Mouse (Mus musculus) heart, adult 2 months (tissue): Measurements from ENCODE around the gene Defb35. TPM values are rescaled to one million over a fixed set of nuclear protein-coding genes. Genes with fewer than 3 reads are reported as not detected.
"Not testable (repeated sequence)": the region's sequence is repeated elsewhere in the genome, so short reads cannot be mapped to it uniquely, and the experiment has no call there.

Source experiments
- DNase-seq, 2 experiments: peaks; one replicate each; pipeline ENCODE4 v3.0.0; 2021
- H3K27ac ChIP-seq: fragments of 200-600 bp; 2 replicates; pipeline ENCODE4 v1.8.1; 2022
- H3K27me3 ChIP-seq: fragments of 200-500 bp; 2 replicates; pipeline ENCODE4 v1.6.1; 2012; ENCODE audit warnings: mild to moderate bottlenecking, low read length, inconsistent platforms, mixed read lengths; ENCODE audit not compliant: control insufficient read depth, insufficient read depth
- H3K36me3 ChIP-seq: fragments of 200-500 bp; 2 replicates; pipeline ENCODE4 v1.6.1; 2012; ENCODE audit warnings: low read length, inconsistent platforms; ENCODE audit not compliant: control insufficient read depth, insufficient read depth
- H3K4me1 ChIP-seq: fragments of 200-500 bp; 2 replicates; pipeline ENCODE4 v1.6.1; 2011; ENCODE audit warnings: low read length; ENCODE audit not compliant: control insufficient read depth, insufficient read depth
- H3K4me3 ChIP-seq: fragments of 200-600 bp; 2 replicates; pipeline ENCODE4 v1.8.1; 2022
- H3K79me2 ChIP-seq: fragments of 200-500 bp; replicated peaks from 2 replicates; pipeline ENCODE4 v1.6.1; 2012; ENCODE audit warnings: mild to moderate bottlenecking, inconsistent platforms, low read length, moderate library complexity, mixed read lengths; ENCODE audit not compliant: control insufficient read depth, insufficient read depth
- H3K9ac ChIP-seq: fragments of 200-500 bp; 2 replicates; pipeline ENCODE4 v1.6.1; 2012; ENCODE audit warnings: low read depth, mild to moderate bottlenecking, control low read depth, inconsistent platforms, low read length, mixed read lengths
- CTCF ChIP-seq: fragments of 200-600 bp; IDR thresholded peaks from 2 replicates; pipeline ENCODE4 v1.8.1; 2022; ENCODE audit warnings: antibody characterized with exemption, mild to moderate bottlenecking, moderate library complexity
- EP300 ChIP-seq: fragments of 200-500 bp; IDR thresholded peaks from 2 replicates; pipeline ENCODE4 v1.6.1; 2011; ENCODE audit warnings: low read depth, low read length, control low read depth; ENCODE audit not compliant: insufficient read depth
- POLR2A ChIP-seq: fragments of 200-500 bp; IDR thresholded peaks from 2 replicates; pipeline ENCODE4 v1.6.1; 2011; ENCODE audit warnings: mild to moderate bottlenecking, low read depth, low read length, control low read depth; ENCODE audit not compliant: insufficient read depth
- WGBS: fragments of 180-500 bp; shearing (Covaris S2); methylation state at CpG from one replicate; pipeline ENCODE4 v1.1.7; 2018; 5-methylcytosine and 5-hydroxymethylcytosine counted together
- intact Hi-C: fragments of 180-260 bp; cut with DNase I; formaldehyde crosslinking; loops from one replicate; pipeline ENCODE4 v1.15.1; 2025
- long read RNA-seq: library from polyadenylated mRNA; stranded (forward); transcript quantifications from one replicate; pipeline ENCODE4 v2.0.0, GENCODE M21; 2021
- polyA plus RNA-seq: library from polyadenylated mRNA; depleted of rRNA; stranded (reverse); fragments of >200 nt; gene quantifications from 2 replicates; pipeline ENCODE4 v1.2.3, GENCODE M21; 2012; rRNA removed
- total RNA-seq, 2 experiments: library from RNA; stranded (reverse); gene quantifications; 2 replicates each; pipeline ENCODE4 v1.2.3; 2021

Defb35 gene
- total RNA-seq (not detected), polyA plus RNA-seq (not detected in 2 replicates)
- long read RNA-seq: 0 reads

DNA sequence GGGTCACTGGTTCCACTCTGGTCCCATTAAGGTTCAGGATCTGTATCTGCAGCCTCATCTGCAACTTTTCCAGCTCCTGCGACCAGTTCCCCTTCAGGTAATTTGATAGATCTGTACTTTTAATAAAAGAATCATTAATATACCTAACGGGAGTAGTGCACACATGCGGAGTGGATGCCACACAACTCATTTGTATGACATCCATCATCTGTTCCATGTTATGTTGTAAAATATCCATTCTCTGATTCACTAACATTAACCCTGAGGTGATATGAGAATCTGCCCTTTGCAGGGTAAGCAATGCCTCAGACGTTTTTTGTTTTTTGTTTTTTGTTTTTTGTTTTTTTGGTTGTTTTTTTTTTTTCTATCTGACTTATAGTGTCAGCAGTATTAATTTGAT is at the start of gene Defb35:
Gene Defb35 (plus strand): TSS at position 301 of the 400 bp plus-strand sequence.
- H3K4me1 ChIP-seq, H3K27ac ChIP-seq, H3K36me3 ChIP-seq, H3K27me3 ChIP-seq, H3K9ac ChIP-seq, intact Hi-C loops, H3K79me2 ChIP-seq, DNase-seq, H3K4me3 ChIP-seq: not testable (repeated sequence)
- WGBS: 72% methylated on average over 4 of the region's 4 CpGs

DNA sequence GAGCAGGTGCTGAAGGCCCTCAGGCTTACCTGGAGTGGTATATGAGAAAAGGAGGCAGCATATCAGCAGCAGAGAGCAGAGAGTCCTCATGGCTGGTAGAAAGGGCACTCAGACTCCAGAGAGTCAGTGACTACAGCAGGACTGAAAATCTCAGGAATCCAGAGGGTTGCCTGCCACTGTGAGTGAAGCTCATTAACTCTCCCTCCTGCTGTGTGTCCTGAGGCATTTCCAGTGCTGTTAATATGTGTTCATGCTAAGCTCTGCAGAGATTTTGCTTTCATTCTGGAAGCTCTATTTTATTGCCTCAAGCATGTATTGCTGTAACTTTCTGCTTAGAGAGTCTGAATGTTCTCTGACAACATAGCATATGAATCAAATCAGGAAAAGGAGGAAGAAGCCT is 31.9 kb upstream of the Defb35 start, which contains the start of gene Defb11:
Gene Defb11 (minus strand): TSS at position 123 of the 400 bp plus-strand sequence.
- DNase-seq, H3K4me1 ChIP-seq, H3K79me2 ChIP-seq, H3K9ac ChIP-seq, H3K27me3 ChIP-seq, intact Hi-C loops, H3K27ac ChIP-seq, H3K4me3 ChIP-seq, H3K36me3 ChIP-seq: not testable (repeated sequence)

GRCm38 (mm10) chr8:21911931-21912330 is 26.2 kb upstream of the Defb35 start:
- no peak for DNase-seq
- no peak overlapping the region for H3K4me3 ChIP-seq
- 4% methylated on average over 1 of the region's 1 CpGs for WGBS
- H3K27ac ChIP-seq: no peak overlapping the region
- TF ChIP-seq POLR2A: no peak
- TF ChIP-seq EP300: no peak
- no peak for TF ChIP-seq CTCF
- no peaks in the 10 kb centered on the region for H3K4me1 ChIP-seq
- H3K79me2 ChIP-seq: no peaks in the 10 kb centered on the region
- H3K36me3 ChIP-seq: no peaks in the 10 kb centered on the region
- no peak overlapping the region for H3K9ac ChIP-seq
- H3K27me3 ChIP-seq: no peaks in the 10 kb centered on the region
- intact Hi-C loops: no loop called here

DNA sequence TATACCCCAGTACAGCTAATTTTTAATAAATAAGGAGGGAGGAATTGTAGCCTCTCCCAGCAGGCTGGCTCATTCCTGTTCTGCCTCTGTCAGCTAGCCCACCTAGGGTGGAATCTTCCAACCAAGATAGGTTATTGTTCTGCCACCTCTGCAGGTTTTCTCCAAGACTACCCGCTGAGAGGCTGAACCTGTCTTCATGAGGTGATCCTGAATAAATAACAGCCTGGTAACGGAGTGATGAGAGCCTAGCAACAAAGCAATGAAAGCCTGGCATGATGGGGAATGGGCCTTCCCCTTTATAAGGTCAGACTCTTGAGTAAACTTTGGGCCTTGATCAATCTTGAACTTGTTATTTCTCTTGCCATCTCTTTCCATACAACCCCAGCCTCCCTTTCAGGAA is 25.6 kb upstream of the Defb35 start:
- H3K27me3 ChIP-seq: no peaks in the 10 kb centered on the region
- no peaks in the 10 kb centered on the region for H3K79me2 ChIP-seq
- intact Hi-C loops: no loop called here
- H3K4me1 ChIP-seq: no peaks in the 10 kb centered on the region
- H3K9ac ChIP-seq: no peak overlapping the region
- no peak for TF ChIP-seq POLR2A
- no peak for TF ChIP-seq EP300
- TF ChIP-seq CTCF: no peak
- no peak for DNase-seq
- no peak overlapping the region for H3K4me3 ChIP-seq
- no peak overlapping the region for H3K27ac ChIP-seq
- H3K36me3 ChIP-seq: no peaks in the 10 kb centered on the region
- 33% methylated on average over 2 of the region's 2 CpGs for WGBS

DNA sequence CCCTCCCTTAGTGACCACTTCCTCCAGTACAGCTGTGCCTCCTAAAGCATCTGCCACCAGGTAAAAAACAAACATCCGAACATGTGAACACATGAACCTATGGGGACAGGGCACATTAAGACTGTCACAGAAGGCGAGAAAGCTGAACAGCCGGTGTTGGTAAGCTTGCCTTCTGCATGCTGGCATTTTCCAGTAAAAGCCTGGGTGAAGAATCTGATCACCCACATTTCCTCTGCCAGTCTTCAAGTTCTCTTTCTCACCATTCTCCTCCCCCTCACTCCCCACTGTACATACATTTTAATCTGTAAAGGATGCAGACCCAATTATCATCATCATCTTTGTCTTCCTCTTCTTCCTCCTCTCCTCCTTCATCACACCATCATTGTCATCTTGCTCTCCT is 22.5 kb upstream of the Defb35 start:
- TF ChIP-seq CTCF (no peak), EP300 (no peak), POLR2A (no peak)
- H3K9ac ChIP-seq: no peak overlapping the region
- no peak for DNase-seq
- H3K27me3 ChIP-seq: no peaks in the 10 kb centered on the region
- intact Hi-C loops: no loop called here
- no peaks in the 10 kb centered on the region for H3K79me2 ChIP-seq
- no peaks in the 10 kb centered on the region for H3K4me1 ChIP-seq
- H3K36me3 ChIP-seq: no peaks in the 10 kb centered on the region
- no peak overlapping the region for H3K4me3 ChIP-seq
- 73% methylated on average over 3 of the region's 3 CpGs for WGBS
- H3K27ac ChIP-seq: no peak overlapping the region

GRCm38 (mm10) chr8:21930754-21931153 is 7.4 kb upstream of the Defb35 start:
- 65% methylated on average over 3 of the region's 3 CpGs for WGBS

DNA sequence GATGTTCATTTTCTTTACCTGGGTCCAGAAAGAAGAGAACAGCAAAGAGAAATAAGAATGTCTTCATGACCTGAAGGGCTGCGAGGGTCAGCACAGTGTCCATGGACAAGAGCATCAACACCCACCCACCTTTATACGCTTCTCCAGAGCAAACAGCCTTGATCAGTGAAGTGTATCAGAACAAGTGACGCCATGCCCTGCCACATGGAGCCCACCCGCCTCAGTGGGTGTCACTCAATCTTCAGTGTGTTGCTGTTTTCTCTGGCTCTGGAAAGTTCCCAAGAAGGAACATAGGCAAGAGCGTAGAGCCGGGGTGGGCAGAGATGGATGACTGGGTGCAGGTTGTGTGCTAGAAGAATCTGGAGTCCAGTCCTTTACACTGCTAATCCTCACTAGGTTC is 5.5 kb upstream of the Defb35 start, which contains the start of gene Defb15:
Gene Defb15 (minus strand): TSS at position 101 of the 400 bp plus-strand sequence.
- no peak for TF ChIP-seq POLR2A
- no peak for TF ChIP-seq EP300
- no peak for TF ChIP-seq CTCF
- WGBS: 86% methylated on average over 6 of the region's 6 CpGs
- Histone ChIP-seq H3K27ac (no peak within 1 kb of the TSS), H3K27me3 (no peaks in the 10 kb centered on the region), H3K79me2 (no peaks in the 10 kb centered on the region), H3K9ac (no peak within 1 kb of the TSS), H3K4me3 (no peak within 1 kb of the TSS), H3K4me1 (no peaks in the 10 kb centered on the region), H3K36me3 (no peaks in the 10 kb centered on the region)
- intact Hi-C loops: no loop called here
- DNase-seq: no peak

More at GRCm38 (mm10) chr8:21930754-21931153, 7.4 kb upstream of the Defb35 start:
- H3K9ac ChIP-seq, H3K4me1 ChIP-seq, H3K4me3 ChIP-seq, H3K79me2 ChIP-seq, DNase-seq, H3K36me3 ChIP-seq, H3K27ac ChIP-seq, H3K27me3 ChIP-seq, intact Hi-C loops: not testable (repeated sequence)
